Mouse (Mus musculus) liver, embryonic 14.5 days (tissue): ENCODE measurements at regions not wholly inside any gene's neighbourhood (a gene's known extent, or its start where the extent isn't known, plus 50 kb on each side); places are given as distances from the start of the nearest gene placed in this dataset.

Experiments
- ATAC-seq: fragments of 200-750 bp; cut with Nextera tagmentation; 2 replicates; pipeline ENCODE4 v1.8.0; 2017; ENCODE audit warnings: moderate number of reproducible peaks, mild to moderate bottlenecking, moderate library complexity; ENCODE audit not compliant: insufficient read depth
- DNase-seq, 3 experiments: peaks; one replicate each; pipeline ENCODE4 v3.0.0-alpha.2; 2012 to 2013; ENCODE audit warnings: low read depth in 3 of 3, low spot score in 3 of 3
- H3K27ac ChIP-seq: fragments of 300-500 bp; sonication (generic); 2 replicates; pipeline ENCODE4 v1.5.1; 2014; ENCODE audit warnings: moderate library complexity, mild to moderate bottlenecking, control low read depth, inconsistent platforms
- H3K27me3 ChIP-seq: fragments of 300-500 bp; sonication (generic); 2 replicates; pipeline ENCODE4 v1.6.1; 2014; ENCODE audit warnings: mild to moderate bottlenecking, low read length, moderate library complexity; ENCODE audit not compliant: control insufficient read depth, insufficient read depth
- H3K36me3 ChIP-seq: fragments of 300-500 bp; sonication (generic); replicated peaks from 2 replicates; pipeline ENCODE4 v1.6.1; 2014; ENCODE audit warnings: low read depth; ENCODE audit not compliant: control insufficient read depth, insufficient read depth
- H3K4me1 ChIP-seq, 2 experiments: fragments of 200-500 bp in 1 of 2; fragments of 300-500 bp in 1 of 2; sonication (generic) in 1 of 2; replicated peaks; 2 replicates each; pipeline ENCODE4 v1.6.1; 2012 to 2014; ENCODE audit warnings: antibody characterized with exemption in 1 of 2, inconsistent platforms in 1 of 2, low read length in 1 of 2; ENCODE audit not compliant: control insufficient read depth in 2 of 2, insufficient read depth in 2 of 2
- H3K4me2 ChIP-seq: fragments of 300-500 bp; sonication (generic); 2 replicates; pipeline ENCODE4 v1.6.1; 2014; ENCODE audit warnings: low read depth, mild to moderate bottlenecking, control low read depth, moderate library complexity
- H3K4me3 ChIP-seq, 2 experiments: fragments of 200-500 bp in 1 of 2; fragments of 300-500 bp in 1 of 2; sonication (generic) in 1 of 2; 2 replicates each; pipeline ENCODE4 v1.5.1; 2012 to 2014; ENCODE audit warnings: low read depth in 2 of 2, low read length in 2 of 2, mild to moderate bottlenecking in 2 of 2, control low read depth in 1 of 2, inconsistent platforms in 1 of 2, moderate library complexity in 1 of 2; ENCODE audit not compliant: insufficient read depth in 1 of 2
- H3K9ac ChIP-seq: fragments of 300-500 bp; sonication (generic); replicated peaks from 2 replicates; pipeline ENCODE4 v1.6.1; 2014; ENCODE audit warnings: mild to moderate bottlenecking, control low read depth, moderate library complexity
- H3K9me3 ChIP-seq: fragments of 300-500 bp; sonication (generic); 2 replicates; pipeline ENCODE4 v1.6.1; 2016; ENCODE audit warnings: low read length, mixed read lengths; ENCODE audit not compliant: control insufficient read depth
- CTCF ChIP-seq: IDR thresholded peaks from 2 replicates; pipeline ENCODE4 v1.5.1; 2016; ENCODE audit warnings: antibody characterized with exemption, low read depth, control low read depth
- EP300 ChIP-seq: IDR thresholded peaks from 2 replicates; pipeline ENCODE4 v1.6.1; 2016; ENCODE audit warnings: antibody characterized with exemption, low read depth
- WGBS: fragments of 180-500 bp; shearing (Covaris S2); extraction: QIAGEN DNeasy Blood & Tissue Kit; methylation state at CpG from one replicate; pipeline ENCODE4 v1.1.7; 2014; ENCODE audit not compliant: insufficient replicate concordance; 5-methylcytosine and 5-hydroxymethylcytosine counted together

- Histone ChIP-seq H3K9me3 (no peaks in the 10 kb centered on the region), H3K9ac (no peak overlapping the region), H3K27ac (no peak overlapping the region), H3K27me3 (no peaks in the 10 kb centered on the region), H3K4me2 (no peak overlapping the region), H3K4me1 (no peaks in the 10 kb centered on the region), H3K36me3 (no peaks in the 10 kb centered on the region), H3K4me3 (no peak overlapping the region)
- 49% methylated on average over 4 of the region's 4 CpGs for WGBS
- ATAC-seq (no peak), DNase-seq (no peak)
- TF ChIP-seq EP300 (no peak), CTCF (no peak)
These were observed 218.7 kb upstream of the Stac start for GRCm38 (mm10) chr9:111908806-111909205.

DNA sequence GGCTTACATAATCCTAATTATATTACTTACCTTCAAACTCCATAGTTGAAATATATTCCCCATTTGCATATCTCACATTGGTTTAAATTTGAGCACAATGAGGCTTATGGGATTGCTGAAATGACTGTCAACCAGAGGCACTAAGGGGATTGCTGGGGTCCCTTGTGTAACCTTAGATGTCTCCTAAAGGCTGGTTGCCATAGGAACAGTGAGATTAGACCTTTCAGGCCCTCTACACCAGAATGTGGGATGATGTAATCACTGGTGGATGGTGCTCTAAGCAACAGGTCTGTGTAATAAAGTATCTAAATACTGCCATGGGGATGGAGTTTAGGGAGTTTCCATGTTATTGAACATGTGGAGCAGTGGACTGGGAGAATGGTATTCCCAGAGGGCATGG lies 210.0 kb upstream of the Stac start:
- no peak for ATAC-seq
- no peak overlapping the region for H3K4me2 ChIP-seq
- H3K36me3 ChIP-seq = no peaks in the 10 kb centered on the region
- H3K27me3 ChIP-seq = no peaks in the 10 kb centered on the region
- no peaks in the 10 kb centered on the region for H3K4me1 ChIP-seq
- H3K9ac ChIP-seq = no peak overlapping the region
- no peak overlapping the region for H3K27ac ChIP-seq
- TF ChIP-seq CTCF = no peak
- no peak for TF ChIP-seq EP300
- no peaks in the 10 kb centered on the region for H3K9me3 ChIP-seq
- no peak overlapping the region for H3K4me3 ChIP-seq
- no peak for DNase-seq

DNA sequence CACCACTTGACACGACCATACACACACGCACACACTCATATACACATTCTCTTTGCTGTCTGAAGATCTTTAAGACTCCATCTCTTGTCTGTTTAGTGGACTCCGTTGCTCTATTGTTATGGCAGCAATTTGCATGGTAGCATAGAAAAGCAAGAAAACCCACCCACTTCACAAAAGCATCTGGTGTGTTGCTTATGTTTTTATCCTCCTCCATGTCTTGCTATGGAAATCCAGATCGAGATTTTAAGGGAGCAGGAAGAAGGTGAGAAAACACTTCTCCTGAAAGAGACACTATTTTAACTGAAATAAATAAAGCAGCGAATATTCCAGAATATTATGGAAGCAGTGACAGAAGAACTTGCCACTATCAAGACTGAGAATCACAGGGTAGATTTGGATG lies 207.5 kb upstream of the Stac start:
- TF ChIP-seq CTCF = no peak
- TF ChIP-seq EP300 = no peak
- ATAC-seq (no peak), DNase-seq (no peak)
- H3K4me2 ChIP-seq = no peak overlapping the region
- no peak overlapping the region for H3K27ac ChIP-seq
- H3K27me3 ChIP-seq = no peaks in the 10 kb centered on the region
- no peaks in the 10 kb centered on the region for H3K9me3 ChIP-seq
- H3K9ac ChIP-seq = no peak overlapping the region
- 51% methylated on average over 5 of the region's 5 CpGs for WGBS
- no peaks in the 10 kb centered on the region for H3K36me3 ChIP-seq
- H3K4me3 ChIP-seq = no peak overlapping the region
- no peaks in the 10 kb centered on the region for H3K4me1 ChIP-seq

DNA sequence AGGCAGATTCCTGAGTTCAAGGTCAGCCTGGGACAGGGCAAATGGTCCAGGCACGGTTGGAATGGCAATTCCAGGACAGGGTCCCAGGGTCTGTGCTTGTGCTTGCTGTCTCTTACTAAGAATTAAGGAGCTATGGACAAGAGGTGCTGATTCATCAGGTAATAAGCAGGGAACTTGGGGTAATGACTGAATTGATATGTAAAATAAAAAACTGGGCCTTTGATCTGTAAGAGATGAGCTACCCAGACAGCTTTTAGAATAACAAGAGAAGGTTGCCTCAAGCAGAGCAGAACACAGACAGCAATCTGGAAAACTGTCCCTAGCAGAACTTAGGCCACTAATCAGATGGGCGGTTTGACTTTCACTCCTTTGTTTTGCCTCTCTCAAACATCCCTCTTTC lies 189.6 kb upstream of the Stac start:
- no peaks in the 10 kb centered on the region for H3K9me3 ChIP-seq
- 48% methylated on average over 2 of the region's 2 CpGs for WGBS

DNA sequence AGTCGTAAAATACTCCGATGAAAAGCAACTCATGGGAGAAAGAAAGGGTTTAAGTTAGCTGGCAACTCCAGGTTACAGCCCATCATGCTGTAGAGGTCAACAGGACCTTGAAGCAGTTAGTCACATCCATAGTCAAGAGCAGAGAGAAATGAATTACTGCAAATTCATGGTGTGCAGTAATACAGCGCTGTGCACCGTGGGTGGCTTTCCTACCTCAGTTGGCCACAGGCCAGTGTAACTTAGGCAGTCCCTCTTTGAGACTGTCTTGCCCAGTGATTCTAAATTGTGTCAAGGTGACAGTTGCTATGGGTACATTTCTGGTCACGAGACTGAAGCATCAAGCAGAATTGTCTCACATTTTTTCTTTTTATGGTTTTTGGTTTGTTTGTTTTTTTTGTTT lies 186.7 kb upstream of the Stac start:
- Histone ChIP-seq H3K4me3 (no peak overlapping the region), H3K27me3 (no peaks in the 10 kb centered on the region), H3K9me3 (no peaks in the 10 kb centered on the region), H3K4me2 (no peak overlapping the region), H3K36me3 (no peaks in the 10 kb centered on the region), H3K9ac (no peak overlapping the region), H3K27ac (no peak overlapping the region), H3K4me1 (no peaks in the 10 kb centered on the region)
- ATAC-seq (no peak), DNase-seq (no peak)
- 67% methylated on average over 5 of the region's 5 CpGs for WGBS
- no peak for TF ChIP-seq EP300
- no peak for TF ChIP-seq CTCF

More for the DNA sequence above, 189.6 kb upstream of the Stac start:
- H3K27ac ChIP-seq = no peak overlapping the region
- TF ChIP-seq CTCF (no peak), EP300 (no peak)
- H3K4me3 ChIP-seq = no peak overlapping the region
- no peak overlapping the region for H3K4me2 ChIP-seq
- ATAC-seq = no peak
- no peaks in the 10 kb centered on the region for H3K4me1 ChIP-seq
- DNase-seq = no peak
- no peak overlapping the region for H3K9ac ChIP-seq
- H3K36me3 ChIP-seq = no peaks in the 10 kb centered on the region
- H3K27me3 ChIP-seq = no peaks in the 10 kb centered on the region

DNA sequence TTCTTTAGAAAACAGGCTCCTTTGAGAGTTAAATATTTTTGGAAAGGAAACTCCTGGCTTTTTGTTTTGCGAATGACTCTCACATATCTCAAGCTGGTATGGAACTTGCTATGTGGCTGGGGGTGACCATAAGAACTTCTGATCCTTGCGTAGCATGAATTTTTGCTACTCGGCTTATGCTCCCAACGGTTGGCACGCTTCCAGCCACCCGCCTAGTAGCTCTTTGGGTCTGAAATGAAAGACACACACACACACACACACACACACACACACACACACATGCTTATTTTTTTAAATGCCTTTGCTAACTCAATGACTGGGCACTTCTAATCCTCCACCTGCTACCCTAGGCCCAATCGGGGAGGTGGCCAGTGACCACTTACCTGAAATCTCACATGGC lies 180.3 kb upstream of the Stac start:
- no peak for ATAC-seq
- H3K36me3 ChIP-seq = no peaks in the 10 kb centered on the region
- no peak overlapping the region for H3K27ac ChIP-seq
- 82% methylated on average over 7 of the region's 7 CpGs for WGBS
- no peaks in the 10 kb centered on the region for H3K27me3 ChIP-seq
- H3K9me3 ChIP-seq = no peaks in the 10 kb centered on the region
- TF ChIP-seq EP300 (no peak), CTCF (no peak)
- no peak overlapping the region for H3K4me2 ChIP-seq
- no peaks in the 10 kb centered on the region for H3K4me1 ChIP-seq
- H3K9ac ChIP-seq = no peak overlapping the region
- no peak overlapping the region for H3K4me3 ChIP-seq
- no peak for DNase-seq
